7 mouse cellular contexts compared by ENCODE assay signal in the genomic region with DNA sequence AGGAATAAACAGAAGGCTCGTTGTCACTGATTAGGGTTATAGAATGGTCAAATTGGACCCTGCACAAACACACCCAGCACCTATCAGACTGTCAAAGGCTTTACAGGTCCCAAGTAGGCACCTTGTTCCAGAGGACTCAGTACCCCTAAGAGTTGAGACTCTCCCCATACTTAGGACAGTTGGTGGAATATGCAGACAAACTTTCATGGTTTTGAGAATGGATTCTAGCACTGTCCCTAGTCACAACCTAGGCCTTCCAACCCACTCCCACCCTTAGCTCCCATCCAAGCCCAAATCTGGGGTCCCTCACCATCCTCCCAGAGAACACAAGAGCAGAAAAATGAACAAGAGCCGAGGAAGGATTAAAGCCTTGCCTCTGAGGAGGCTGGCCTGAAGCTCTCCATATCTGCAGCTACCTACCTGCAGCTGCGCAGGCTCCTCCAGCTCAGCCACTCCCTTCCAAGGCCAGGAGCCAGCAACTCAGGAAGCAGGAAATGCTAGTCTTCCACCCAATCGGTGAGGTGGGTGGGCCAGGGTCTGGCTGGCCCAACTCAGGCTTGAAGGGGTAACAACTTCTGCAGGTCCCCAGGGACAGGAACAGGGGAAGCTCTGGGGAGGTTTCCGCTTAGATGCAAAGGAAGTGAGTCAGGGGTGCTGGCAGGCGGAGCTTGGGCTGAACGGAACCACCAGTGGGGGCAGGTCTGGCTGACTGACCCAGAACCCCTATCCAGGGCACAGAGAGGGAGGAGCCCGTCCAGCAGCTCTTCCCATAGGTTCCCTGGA. TPM values are rescaled to one million over a fixed set of nuclear protein-coding genes. Genes with fewer than 3 reads are reported as not detected.
DNase-seq lines count a peak whose midpoint lies in the region; ATAC-seq lines count a peak whose summit lies in the region.

TSS of gene Tor4a (minus strand) at position 715 of the 783 bp plus-strand sequence.

- 8% methylated on average over 8 of the region's 8 CpGs for WGBS in intestine, embryonic 16.5 days

- H3K36me3 ChIP-seq in intestine, embryonic 16.5 days (ENCODE audit: control insufficient read depth, insufficient read depth, low read length), result no peaks in the 10 kb centered on the region; the same call in 1 of the 2 replicates

- no peaks in the 10 kb centered on the region for H3K27me3 ChIP-seq in intestine, embryonic 16.5 days (replicated peaks; ENCODE audit: control insufficient read depth, insufficient read depth, low read length)

- peak; percentile 63 for ATAC-seq in granulocyte monocyte progenitor cell, adult 5-6 weeks (replicated peaks; ENCODE audit: poor library complexity, severe bottlenecking)
- ATAC-seq in intestine, embryonic 16.5 days, result peak; percentile 82

- H3K27ac ChIP-seq in intestine, embryonic 16.5 days (ENCODE audit: low read length), result peak within 1 kb of the TSS; percentile 86

- peaks cover 32% of the 10 kb centered on the region for H3K4me1 ChIP-seq in intestine, embryonic 16.5 days (ENCODE audit: control insufficient read depth, insufficient read depth, low read length)

- H3K9ac ChIP-seq in intestine, embryonic 16.5 days (ENCODE audit: low read depth, low read length), result peak within 1 kb of the TSS; percentile 68

- peak; percentile 96 for DNase-seq in MEL-GATA-1-ER (ENCODE audit: extremely low read depth, low read depth)
- DNase-seq in adrenal gland, postnatal 4 days (ENCODE audit: low spot score in 2 of 2), result peak; percentile 46 to 76
- peak; percentile 93 to 94 for DNase-seq in lung, adult 18-20 months
- DNase-seq in ovary, postnatal 36 days (ENCODE audit: low spot score), result peak; percentile 73
- peak; percentile 74 to 78 for DNase-seq in urinary bladder, postnatal 4 days (ENCODE audit: low spot score in 2 of 2)

- H3K4me2 ChIP-seq in intestine, embryonic 16.5 days (ENCODE audit: low read depth, low read length), result peak within 1 kb of the TSS; percentile 76

- H3K4me3 ChIP-seq in intestine, embryonic 16.5 days (ENCODE audit: low read length), result peak within 1 kb of the TSS; percentile 54

- no peaks in the 10 kb centered on the region for H3K9me3 ChIP-seq in intestine, embryonic 16.5 days (ENCODE audit: control insufficient read depth, low read length)

RNA-seq across cellular contexts. Expression of gene Tor4a, which starts in this region (rescaled TPM):
- total RNA-seq in adrenal gland, postnatal 4 days (2021), result 10 to 100 TPM; 23.1 to 24.3 TPM
- total RNA-seq in granulocyte monocyte progenitor cell, adult 5-6 weeks (2014; fragmentation: Nextera tagmentation), result 14.6 and 20.2 TPM in 2 replicates
- 14.7 and 16.4 TPM in 2 replicates for total RNA-seq in granulocyte monocyte progenitor cell, adult 5-6 weeks (2017)
- polyA plus RNA-seq in intestine, embryonic 16.5 days (2015; fragmentation: Nextera tagmentation; extraction: Ambion mirVana), result 23.0 and 23.4 TPM in 2 replicates

Comparison
In these comparisons a context has a peak if more than half of its experiments do, and no peak if none do; other contexts are left out.
1. Peak in every context shown above with its lines: DNase-seq, ATAC-seq, H3K4me3 ChIP-seq and H3K27ac ChIP-seq.